Mouse (Mus musculus): ENCODE data around the gene Bank1.

The Bank1 gene

DNA sequence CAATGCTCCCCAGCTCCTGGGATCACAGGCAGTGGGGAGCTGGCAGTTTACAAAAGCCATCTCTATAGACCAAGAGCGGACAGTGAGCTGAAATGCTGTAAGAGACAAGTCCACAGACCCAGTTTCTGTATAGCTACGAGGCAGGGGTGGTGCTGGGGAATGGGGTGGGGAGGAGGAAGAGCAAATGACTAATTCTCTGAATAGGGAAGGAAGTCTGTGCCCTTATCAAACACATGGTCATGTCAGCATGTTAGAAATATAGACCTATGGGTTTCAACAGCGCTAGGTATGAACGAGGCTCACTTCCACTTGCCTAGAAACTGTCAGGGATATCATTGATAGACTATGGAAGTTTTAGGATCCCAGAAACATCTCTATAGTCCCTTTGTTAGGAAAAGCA, 73.0 kb downstream of the Bank1 start:
- no peak for DNase-seq (ENCODE audit: low spot score in 2 of 2)

DNA sequence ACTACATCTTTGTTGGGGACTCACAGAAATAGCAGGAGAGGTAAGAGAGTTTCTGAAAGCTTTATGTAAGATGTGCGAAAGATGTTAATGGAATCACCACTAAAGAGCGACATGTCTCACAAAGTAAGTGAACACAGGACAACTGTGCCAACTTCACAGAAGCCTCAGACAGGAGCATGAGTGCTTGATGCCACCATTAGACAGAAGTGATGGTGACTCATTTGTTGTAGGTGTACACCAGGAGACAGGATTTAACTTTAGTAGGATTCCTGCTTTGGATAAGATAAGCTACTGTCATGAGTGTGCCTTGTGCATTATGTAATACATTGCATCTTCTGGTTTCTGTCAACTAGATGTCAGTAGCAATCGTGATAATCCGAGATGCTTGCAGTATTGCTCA, 74.3 kb downstream of the Bank1 start:
- DNase-seq (ENCODE audit: low spot score in 2 of 2): no peak

DNA sequence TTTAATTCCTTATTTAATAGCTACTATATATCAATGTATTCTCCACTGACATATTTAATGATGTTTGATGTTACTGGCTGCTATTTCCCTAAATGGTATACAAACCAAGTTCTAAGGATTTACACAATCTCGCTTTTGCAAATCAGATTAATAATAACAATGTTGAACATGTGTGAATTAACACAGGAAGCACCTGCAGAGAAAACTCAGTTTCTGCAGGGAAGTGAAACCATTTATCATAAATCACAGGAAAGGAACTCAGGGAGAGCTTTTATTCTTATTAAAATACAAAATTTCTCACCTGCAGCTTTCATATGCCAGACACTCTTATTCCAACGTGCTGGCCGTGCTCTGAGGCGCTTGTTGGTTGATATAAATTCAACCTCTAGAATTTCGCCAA, 78.5 kb downstream of the Bank1 start:
- DNase-seq (ENCODE audit: low spot score in 2 of 2): no peak

DNA sequence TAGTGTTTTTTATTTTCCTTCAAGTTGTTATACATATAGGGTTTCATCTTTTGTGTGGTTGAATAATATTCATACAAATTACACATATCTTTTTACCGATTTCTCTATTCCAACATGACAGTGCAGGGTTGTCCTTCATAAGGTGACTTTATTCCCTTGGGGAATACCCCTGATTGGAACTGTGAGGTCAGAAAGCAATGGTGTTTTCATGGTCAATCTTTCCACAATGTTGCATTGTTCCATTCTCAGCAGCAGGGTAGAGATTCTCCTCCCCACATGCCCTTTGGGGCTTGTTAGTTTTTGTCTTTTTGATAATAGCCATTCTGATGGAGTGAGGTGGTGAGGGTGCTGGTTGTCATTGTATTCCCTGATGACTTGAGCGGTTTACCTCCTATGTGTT, 80.9 kb downstream of the Bank1 start:
- DNase-seq (ENCODE audit: low spot score in 2 of 2): no peak

DNA sequence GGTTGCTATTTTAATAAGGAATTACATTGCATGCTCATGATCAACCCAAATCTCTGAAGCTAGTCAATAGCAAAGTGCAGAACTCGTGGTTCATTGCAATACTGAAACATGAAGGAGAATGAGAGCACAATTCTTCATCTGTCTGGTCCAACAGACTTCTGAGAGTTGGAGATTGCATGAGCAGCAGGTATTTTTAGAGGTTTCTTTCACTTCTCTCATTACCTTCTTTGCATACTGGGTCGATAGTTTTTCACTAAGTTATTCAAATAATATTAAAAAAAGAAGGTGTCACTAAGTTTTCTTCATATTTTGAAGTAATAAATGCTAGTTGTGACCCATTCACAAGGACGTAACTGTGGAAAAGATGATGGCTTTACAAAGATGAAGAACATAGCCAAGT, 87.1 kb downstream of the Bank1 start:
- DNase-seq (ENCODE audit: low spot score in 2 of 2): no peak

DNA sequence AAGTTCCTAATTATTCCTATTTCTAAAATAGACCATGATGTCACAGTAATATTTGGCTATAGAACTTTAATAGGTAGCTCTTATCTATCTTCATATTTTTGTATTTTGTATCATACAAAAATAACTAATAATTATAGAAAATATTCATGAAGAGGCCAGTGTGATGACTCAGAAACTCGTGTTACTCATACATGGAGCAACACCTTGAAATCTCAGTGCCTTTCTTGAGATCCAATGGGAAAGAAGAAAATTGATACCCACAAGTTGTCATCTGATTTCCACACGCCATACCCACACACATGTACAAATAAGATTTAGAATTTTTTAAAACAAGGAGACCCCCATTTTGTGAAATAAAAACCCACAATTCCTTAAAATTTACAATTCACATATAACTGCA, 92.4 kb downstream of the Bank1 start:
- no peak for DNase-seq (ENCODE audit: low spot score in 2 of 2)

DNA sequence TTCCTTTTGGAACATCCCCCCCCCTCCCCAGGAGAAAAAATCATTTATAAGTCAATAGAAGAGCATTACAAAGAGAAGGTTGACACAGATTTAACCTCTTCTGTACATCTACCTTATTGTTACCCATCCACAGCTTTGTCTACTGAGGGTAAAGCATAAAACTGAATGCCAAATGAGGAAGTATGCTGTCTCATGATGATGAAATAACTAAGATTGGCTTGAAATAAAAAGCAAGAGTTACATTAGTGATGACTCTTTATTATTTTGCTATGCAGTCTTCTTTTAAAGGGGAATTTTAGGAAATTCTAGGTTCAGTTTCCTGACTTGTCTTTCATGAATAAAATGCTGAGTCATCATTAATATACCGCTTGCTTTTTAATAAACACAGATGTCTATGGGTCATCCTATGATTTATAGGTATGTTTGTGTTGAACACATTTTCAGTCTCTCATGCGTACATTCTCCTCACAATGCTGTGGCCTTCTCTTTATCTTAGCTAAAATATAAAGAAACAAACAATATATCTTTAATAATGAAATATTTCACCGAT, 95.2 kb downstream of the Bank1 start:
- no peak for DNase-seq (ENCODE audit: low spot score in 2 of 2)

DNA sequence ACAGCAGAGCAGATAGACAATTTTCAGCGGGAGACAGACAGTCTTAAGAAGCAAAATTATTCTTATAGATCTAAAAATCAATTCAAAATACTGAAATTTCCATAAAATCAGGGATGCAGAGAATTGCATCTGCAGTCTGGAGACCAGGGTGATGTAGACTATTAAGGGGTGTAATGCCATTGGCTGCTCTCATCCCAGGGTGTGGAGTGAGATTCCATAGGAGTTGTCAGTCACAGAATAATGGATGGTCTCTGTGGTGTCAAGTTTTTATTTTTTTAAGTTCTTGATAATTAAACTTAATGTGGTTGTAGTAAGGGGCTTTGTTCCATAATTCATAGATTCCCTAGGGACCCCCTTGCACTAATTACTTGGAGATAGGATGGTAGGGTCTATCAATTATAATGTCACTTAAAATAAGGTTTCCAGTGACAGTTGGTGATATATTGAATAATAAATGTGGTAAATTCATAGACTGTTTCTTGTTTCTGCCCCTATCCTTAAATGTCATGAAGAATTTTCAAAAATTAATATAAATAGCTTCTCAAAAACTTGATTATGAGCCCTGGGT, 136.1 kb downstream of the Bank1 start:
- DNase-seq (ENCODE audit: low spot score in 2 of 2): no peak

DNA sequence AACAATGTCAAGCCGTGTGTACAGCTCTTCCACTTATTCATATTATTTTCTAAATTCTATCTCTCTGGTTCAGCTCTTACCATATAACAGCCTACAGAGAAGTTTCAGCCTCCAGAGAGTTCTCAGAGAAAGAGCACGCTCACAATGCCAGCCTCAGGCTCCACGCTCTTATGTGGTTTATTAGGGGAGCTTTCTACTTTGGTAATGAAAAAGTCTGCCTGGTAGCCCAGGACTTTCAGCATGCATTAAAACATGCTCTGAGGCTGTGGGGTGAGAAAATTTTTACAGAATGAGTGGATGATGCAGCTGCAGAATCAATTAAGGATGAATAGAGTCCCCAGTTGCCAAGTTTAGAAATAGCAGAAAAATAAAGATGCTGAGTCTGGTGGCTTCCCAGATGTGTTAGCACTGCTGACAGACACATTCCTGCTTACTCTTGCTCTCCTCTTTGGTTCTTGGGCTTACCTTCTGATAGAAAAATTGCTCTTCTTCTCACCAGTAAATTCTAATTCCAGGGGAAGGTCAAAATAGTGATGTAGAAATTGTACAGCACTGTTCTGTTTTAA, 139.2 kb downstream of the Bank1 start:
- DNase-seq (ENCODE audit: low spot score in 2 of 2): no peak

DNA sequence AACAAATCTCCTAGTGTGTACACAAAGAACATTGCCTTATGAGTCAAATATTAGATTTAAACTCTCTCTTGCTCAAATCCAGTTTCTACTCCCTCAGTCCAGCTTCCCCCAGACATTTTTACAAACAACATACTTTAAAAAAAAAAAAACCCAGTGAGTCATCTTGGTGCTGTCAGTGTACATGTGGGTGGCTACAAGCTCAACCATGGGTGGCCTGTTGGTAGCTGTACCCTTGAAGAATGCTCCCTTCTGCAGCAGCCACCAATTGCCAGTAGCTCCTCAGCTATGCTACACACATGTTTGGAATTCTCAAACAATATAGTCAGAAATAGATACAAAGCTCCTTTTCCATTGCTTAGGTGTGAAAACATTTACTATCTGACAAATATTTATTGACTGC, 154.2 kb downstream of the Bank1 start:
- no peak for DNase-seq (ENCODE audit: low spot score in 2 of 2)

DNA sequence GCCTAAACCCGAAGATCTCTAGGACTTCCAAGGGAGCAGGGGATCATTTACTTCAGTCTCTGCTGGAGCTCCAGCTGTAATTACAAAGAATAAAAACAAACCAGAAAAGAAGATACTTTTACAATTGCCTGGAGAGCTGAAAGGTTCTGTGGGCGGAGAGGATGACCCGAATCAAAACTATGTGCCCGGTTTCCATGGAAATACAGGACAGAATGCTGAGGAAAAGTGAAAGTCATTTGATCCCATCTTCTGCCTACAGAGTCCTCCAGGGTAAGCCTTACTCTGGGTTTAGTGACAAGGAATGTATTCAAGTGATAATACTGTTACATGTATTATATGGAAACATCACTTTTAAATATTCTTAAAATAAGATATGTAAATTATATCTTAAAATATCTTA, 157.8 kb downstream of the Bank1 start:
- no peak for DNase-seq (ENCODE audit: low spot score in 2 of 2)

DNA sequence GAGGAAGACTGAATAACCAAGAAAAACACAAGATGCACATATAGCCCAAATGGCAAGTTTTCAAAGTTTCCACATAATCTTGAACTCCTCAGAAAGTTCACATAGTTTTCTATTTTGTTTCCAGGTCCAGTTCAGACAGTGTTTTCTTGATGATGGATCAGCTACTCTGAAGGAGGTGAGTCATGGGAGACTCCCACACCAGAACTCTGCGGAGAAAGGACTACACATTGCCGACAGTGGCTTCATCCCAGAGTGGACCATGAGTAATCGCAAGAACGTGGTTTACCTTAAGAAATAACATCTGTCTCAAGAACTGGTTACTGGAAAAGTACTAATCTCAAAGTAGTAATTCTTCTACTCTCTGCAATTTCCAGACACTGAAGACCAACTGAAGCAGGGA, 159.2 kb downstream of the Bank1 start:
- peak in 1 of 2 experiments; percentile 9 for DNase-seq (ENCODE audit: low spot score in 2 of 2)

DNA sequence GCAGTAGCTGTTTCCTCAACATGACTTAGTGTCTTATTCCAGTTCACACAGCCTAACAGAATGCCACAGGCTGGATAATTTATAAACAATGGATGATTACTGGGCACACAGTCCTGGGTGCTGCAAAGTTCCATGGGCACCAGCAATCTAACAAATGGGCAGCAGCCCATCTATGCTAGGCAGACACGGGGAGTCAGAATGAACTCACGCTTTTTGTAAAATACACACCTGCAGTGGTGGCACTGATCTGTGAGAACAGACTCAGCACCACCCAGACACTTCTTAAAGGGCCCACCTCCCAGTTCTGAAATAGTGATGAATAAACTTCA, 159.9 kb downstream of the Bank1 start:
- no peak for DNase-seq (ENCODE audit: low spot score in 2 of 2)

DNA sequence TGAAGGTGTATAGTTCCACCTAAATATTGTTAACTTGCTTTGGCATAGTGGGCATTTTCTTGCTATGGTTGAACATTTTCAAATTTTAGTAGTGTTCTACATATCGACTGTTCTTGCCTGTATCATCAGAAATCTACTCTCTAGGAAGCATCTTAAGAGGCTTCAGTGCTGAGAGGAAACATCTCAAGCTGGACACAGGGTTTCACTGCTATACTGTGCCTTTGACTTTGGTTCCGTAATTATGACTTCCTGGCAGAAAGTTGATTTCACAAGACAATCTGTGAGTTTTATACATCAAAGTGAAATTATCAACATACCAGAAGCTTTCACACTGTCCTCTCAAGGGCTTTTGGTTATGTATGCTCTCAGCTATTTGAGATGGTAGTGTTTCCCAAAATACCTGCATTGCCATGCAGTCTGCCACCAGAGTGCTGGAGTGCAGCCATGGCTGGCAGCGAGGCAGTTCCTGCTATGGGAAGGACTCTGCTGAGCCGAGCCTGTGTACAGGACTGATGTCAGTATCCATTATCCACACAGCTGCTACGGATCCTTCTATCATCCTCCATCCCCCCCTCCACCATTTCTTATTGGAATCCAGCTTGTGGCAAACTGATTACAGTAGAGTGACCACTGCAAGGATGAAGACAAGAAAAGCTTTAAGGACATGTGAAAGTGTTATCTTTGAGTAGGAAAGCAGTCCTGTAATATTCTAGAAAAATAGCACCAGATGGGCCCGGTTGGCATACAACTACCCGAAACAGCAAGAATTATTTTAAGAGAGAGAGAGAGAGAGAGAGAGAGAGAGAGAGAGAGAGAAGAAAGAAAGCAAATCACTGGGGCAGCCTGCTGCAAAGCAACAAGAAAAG, 160.5 kb downstream of the Bank1 start:
- DNase-seq (ENCODE audit: low spot score in 2 of 2): no peak

DNA sequence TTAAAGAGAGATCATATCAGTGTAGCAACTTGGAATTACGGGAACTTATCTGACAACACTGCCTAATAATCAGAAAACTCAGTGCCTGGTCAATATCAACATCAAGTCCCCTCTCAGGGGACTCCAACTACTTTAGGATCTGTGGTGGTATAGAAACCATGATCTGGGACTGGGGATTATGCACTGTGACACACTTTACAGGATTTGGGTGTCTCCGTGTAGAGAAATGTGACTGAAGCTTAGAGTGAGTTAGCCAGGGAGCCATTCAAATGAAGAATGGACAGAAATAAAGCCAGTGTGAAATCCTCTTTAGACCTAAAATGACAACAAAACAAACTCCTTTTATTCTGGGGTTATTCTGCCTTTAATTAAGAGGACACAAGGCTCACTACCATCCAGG, 167.8 kb downstream of the Bank1 start:
- no peak for DNase-seq (ENCODE audit: low spot score in 2 of 2)

DNA sequence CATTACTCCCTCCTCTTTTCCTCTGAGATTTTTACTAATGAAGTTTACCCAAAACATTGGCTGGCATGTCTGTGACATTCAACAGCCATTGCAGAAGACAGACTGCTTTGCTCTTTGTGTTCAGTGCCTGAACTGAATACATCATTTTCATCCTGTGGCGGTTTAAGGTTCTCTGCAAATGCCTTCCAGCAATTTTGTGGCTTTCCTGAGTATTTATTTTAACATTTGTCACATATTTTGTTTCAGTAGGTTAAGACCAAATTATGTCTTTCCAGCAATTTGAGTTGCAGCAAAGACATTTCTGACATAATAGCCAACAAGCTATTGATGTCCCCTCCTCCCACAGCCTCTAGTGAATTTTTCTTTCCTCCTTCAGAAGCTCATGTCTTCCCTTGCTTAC, 170.3 kb downstream of the Bank1 start:
- no peak for DNase-seq (ENCODE audit: low spot score in 2 of 2)

DNA sequence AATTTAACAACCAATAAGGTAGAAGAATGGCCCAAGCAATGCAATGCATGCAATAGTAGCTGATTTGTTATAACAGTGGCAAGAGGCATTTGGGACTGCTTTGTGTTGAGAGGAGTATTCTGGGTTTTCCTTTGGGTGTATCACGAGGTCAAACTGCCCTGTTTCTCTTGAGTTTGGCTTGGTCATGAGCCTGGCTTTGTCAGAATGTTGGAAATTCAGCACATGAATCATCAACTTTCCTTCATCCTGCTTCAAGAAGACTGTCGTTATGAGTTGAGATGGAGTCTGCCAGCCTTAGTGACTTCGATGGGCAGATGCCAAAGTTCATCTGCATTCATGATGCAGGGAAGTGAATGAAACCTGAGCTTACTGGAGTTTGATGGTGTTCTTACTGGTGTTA, 175.0 kb downstream of the Bank1 start:
- no peak for DNase-seq (ENCODE audit: low spot score in 2 of 2)

DNA sequence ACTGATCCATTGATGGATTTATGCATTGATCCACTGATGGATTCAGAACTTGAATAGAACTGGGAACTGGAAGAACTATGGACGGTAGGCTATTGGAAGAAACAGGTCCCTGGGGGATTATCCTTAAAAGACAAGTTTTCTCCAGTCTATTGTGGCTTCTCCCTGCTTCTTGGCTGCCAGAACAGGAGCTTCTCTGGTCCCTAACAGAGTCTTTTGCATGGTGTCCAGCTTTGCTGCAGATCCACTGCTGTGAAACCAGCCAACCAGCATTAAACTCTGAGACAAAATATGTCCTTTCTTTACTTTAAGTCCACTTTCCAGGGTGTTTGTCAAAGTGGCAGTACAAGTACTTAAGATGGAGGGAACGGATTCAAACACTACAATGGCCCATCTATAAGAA, 178.7 kb downstream of the Bank1 start:
- DNase-seq (ENCODE audit: low spot score in 2 of 2): no peak

DNA sequence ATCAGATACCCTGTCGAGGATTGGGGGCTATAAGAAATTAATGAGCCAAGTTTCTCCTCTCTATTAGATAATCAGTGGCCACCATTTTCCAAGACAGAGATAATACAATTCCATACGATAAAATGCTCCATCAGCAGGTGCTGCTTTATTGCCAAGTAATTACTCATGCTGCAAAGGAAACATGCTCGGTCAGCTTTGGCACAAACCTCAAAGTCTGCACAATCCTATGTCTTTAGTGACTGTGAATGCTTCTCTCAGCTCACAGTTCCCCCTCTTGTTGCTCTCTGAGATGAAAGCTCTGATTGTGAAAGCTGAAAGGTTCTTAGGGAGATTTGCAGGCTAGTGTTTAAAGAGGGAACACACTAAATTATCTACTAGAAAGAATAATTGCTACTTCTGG, 193.9 kb downstream of the Bank1 start:
- DNase-seq (ENCODE audit: low spot score in 2 of 2): no peak

DNA sequence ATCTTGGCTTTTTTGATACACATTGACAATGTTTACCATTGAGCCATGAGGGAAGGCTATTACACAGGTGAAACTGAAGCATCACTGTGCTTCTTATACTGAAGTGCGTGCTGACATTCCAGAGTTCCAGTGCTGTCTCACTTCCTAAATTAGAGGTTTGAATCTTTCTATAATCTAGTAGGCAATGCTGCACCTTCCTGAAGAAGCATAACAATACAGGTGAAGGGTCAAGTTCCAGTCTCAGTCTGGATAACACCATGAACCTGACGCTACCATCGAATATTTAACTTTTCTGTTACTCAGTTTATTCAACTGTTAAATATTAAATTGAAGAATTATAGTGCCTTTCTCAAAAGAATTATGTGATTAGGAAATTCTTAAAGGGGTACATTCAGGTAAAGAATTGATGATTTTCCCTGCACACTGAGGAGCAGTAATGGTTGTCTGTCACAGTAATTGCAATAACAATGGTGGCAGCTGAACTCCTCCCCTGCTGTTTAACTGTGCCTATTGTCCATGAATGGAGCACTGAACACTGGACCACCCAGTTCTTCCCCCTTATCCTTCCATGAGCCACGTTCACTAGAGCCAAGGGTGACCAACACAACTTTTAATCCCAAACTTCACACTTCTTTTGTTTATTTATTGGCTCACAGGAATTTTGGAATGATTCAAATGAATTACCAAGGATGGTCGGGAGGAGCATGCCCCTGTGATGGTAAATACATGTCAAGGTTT, 210.2 kb downstream of the Bank1 start:
- no peak for DNase-seq (ENCODE audit: low spot score in 2 of 2)

DNA sequence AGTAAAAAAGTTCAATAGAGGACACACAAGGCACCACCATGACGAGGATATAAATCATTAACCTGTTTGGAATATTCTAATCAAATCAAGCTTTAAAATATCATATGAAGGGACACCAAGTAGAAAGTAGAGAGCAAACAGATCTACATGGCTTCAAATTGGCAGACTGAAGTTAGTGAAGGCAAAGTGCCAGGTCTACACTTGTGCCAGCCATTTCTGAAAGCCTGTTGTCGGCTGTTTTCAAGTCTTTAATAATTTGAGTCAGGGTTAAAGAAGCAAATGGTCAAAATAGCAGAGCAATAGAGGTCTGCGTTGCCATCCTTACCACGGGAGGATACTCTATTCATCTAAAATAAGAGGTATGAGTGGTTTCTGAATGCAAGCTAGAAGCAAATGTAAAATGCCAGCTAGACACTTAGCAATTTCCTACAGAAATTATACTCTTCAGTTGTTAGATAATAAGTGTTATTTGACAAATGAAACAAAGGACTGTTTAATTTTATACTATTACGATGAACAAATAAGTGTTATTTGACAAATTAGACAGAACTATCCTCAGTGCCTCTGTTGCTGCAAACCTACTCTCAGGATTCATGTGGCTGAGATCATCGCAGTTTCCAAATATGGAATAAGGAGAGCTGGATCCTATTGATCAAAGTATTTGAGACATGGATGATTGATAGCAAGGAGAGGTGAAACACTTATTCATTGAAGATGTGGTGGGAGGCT, 216.3 kb downstream of the Bank1 start:
- DNase-seq (ENCODE audit: low spot score in 2 of 2): no peak

DNA sequence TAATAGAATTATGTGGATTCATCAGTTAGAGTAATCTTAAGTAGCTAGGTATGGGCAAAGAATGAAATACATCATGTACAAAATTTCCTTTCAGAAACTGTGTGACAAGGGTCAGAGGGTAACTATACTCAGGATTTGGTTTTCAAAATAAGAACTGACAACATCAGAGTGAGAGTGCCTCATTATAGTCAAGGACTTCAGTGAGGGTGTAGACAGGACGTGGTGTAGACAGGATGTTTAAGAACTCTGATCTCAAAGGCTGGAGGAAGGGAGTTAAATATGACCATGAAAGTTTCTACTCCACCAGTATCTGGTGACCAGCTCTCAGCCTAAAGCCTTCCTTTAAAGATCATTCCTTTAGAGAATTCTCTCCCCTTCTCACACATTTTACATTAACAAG, 219.4 kb downstream of the Bank1 start:
- DNase-seq (ENCODE audit: low spot score in 2 of 2): no peak
